Mouse (Mus musculus): ENCODE results near the gene Ppfibp1.

- TF ChIP-seq CTCF (IDR thresholded peaks at IDR 0.05; ENCODE audit: control insufficient read depth, insufficient read depth, low read length) (no peak), POLR2A (IDR thresholded peaks at IDR 0.05; ENCODE audit: borderline replicate concordance, control insufficient read depth, low read depth, low read length) (no peak)
Observed at GRCm38 (mm10) chr6:146967836-146968235, 79.5 kb downstream of the Ppfibp1 start.
